Mouse (Mus musculus) megakaryocyte, embryonic 14.5 days (primary cell): ENCODE measurements around the gene Pus7.

Source experiments
- FLI1 ChIP-seq: IDR thresholded peaks from 2 replicates; pipeline ENCODE4 v1.6.1; 2012; ENCODE audit warnings: low read length, inconsistent platforms, mixed read lengths
- GATA1 ChIP-seq: IDR thresholded peaks from 3 replicates; pipeline ENCODE4 v1.6.1; 2012; ENCODE audit warnings: mixed read lengths, low read length, inconsistent platforms, borderline replicate concordance

DNA sequence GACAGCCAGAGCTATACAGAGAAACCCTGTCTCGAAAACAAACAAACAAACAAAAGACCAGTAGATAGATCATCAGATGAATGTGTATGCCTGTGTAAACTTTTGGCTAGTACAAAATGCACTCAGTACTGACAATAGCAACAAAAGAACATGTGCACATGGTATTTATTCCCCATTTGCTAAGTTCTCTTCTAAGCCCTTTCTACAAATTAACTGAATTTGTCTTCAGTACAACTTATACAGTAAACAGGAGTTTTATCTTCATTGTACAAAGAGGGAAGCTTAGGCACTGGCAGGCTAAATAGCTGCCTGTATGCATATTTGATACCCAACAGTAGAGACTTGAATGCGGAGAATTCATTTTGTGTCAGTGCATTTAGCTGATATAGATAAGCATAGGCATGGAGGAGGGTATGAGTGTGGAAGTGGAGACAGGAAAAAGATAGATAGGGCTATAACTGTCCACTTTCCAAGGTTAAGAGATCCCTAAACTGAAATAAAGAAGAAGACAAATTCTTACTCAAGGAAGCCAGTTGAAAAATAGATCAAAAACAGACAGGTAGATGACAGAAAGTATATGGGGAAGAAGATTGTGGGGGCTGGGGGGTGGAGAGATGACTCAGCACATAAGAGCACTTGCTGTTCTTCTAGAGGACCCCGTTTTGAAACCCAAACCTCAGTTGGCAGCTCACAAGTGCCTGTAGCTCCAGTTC is 65.9 kb downstream of the Pus7 start:
- no peak for TF ChIP-seq FLI1
- no peak for TF ChIP-seq GATA1
